Comparison of ENCODE assay signal across 8 mouse cellular contexts in genomic region chr14:16365362-16366173, GRCm38 (mm10). TPM values are rescaled to one million over a fixed set of nuclear protein-coding genes. Genes with fewer than 3 reads are reported as not detected.
DNase-seq lines count a peak whose midpoint lies in the region; ATAC-seq and TF ChIP-seq lines count a peak whose summit lies in the region.

No protein-coding gene starts in this region.

- no peaks in the 10 kb centered on the region for H3K9me3 ChIP-seq in ES-Bruce4 (replicated peaks; ENCODE audit: control insufficient read depth, insufficient read depth, low read length, poor library complexity, severe bottlenecking)
- no peaks in the 10 kb centered on the region for H3K9me3 ChIP-seq in forebrain, embryonic 15.5 days
- H3K9me3 ChIP-seq in lung, embryonic 15.5 days: no peaks in the 10 kb centered on the region

- ATAC-seq in forebrain, embryonic 15.5 days (replicated peaks): peak; percentile 66
- peak; percentile 53 for ATAC-seq in lung, embryonic 15.5 days (ENCODE audit: borderline replicate concordance, extremely low read depth, low FRiP score, low TSS enrichment)

- H3K4me2 ChIP-seq in forebrain, embryonic 15.5 days (replicated peaks): peak overlapping the region; percentile 75
- peak overlapping the region; percentile 75 for H3K4me2 ChIP-seq in lung, embryonic 15.5 days

- H3K4me3 ChIP-seq in ES-Bruce4 (ENCODE audit: low read depth, low read length): peak overlapping the region; percentile 95
- peak overlapping the region; percentile 94 for H3K4me3 ChIP-seq in forebrain, embryonic 15.5 days
- peak overlapping the region; percentile 98 for H3K4me3 ChIP-seq in layer of hippocampus, adult 2 months
- H3K4me3 ChIP-seq in lung, embryonic 15.5 days: peak overlapping the region; percentile 77
- H3K4me3 ChIP-seq in olfactory bulb, adult 2 months (ENCODE audit: insufficient read depth, low read depth, low read length): peak overlapping the region; percentile 95

- TF ChIP-seq EP300 in ES-Bruce4 (IDR thresholded peaks at IDR 0.05; ENCODE audit: insufficient read depth, low read depth, low read length): no peak

- H3K9ac ChIP-seq in ES-Bruce4 (ENCODE audit: low read depth, poor library complexity, severe bottlenecking): peak overlapping the region; percentile 76
- H3K9ac ChIP-seq in forebrain, embryonic 15.5 days (replicated peaks): peak overlapping the region; percentile 95
- H3K9ac ChIP-seq in lung, embryonic 15.5 days: peak overlapping the region; percentile 88

- TF ChIP-seq CTCF in ES-Bruce4 (IDR thresholded peaks at IDR 0.05; ENCODE audit: low read depth, low read length): no peak
- TF ChIP-seq CTCF in layer of hippocampus, adult 2 months (conservative IDR thresholded peaks at IDR 0.05): no peak
- no peak for TF ChIP-seq CTCF in olfactory bulb, adult 2 months (IDR thresholded peaks at IDR 0.05; ENCODE audit: insufficient read depth, low read depth, low read length)

- TF ChIP-seq POLR2A in ES-Bruce4 (IDR thresholded peaks at IDR 0.05; ENCODE audit: insufficient read depth, low read length): no peak
- no peak for TF ChIP-seq POLR2A in olfactory bulb, adult 2 months (IDR thresholded peaks at IDR 0.05; ENCODE audit: insufficient read depth, low read depth, low read length)

- peak; percentile 76 for DNase-seq in cerebellum, adult 11-12 months
- peak; percentile 67 to 79 for DNase-seq in heart, postnatal 36 days
- DNase-seq in layer of hippocampus, adult 2 months (ENCODE audit: low spot score in 2 of 2): peak; percentile 16 to 55
- DNase-seq in thymus, adult 18-20 months: peak; percentile 51 to 68

- no peaks in the 10 kb centered on the region for H3K4me1 ChIP-seq in ES-Bruce4 (ENCODE audit: control insufficient read depth, insufficient read depth, low read length)
- H3K4me1 ChIP-seq in forebrain, embryonic 15.5 days: peaks cover 33% of the 10 kb centered on the region
- peaks cover 18% of the 10 kb centered on the region for H3K4me1 ChIP-seq in lung, embryonic 15.5 days
- 0 out of 2 replicates have a peak, but pooled peaks cover 2% of the 10 kb centered on the region for H3K4me1 ChIP-seq in olfactory bulb, adult 2 months (ENCODE audit: control insufficient read depth, insufficient read depth, low read length)

- no peaks in the 10 kb centered on the region for H3K27me3 ChIP-seq in ES-Bruce4 (ENCODE audit: control insufficient read depth, insufficient read depth, low read length, poor library complexity, severe bottlenecking)
- no peaks in the 10 kb centered on the region for H3K27me3 ChIP-seq in forebrain, embryonic 15.5 days
- no peaks in the 10 kb centered on the region for H3K27me3 ChIP-seq in lung, embryonic 15.5 days

- H3K27ac ChIP-seq in ES-Bruce4 (ENCODE audit: insufficient read depth, low read length): no peak overlapping the region
- peak overlapping the region; percentile 99 for H3K27ac ChIP-seq in forebrain, embryonic 15.5 days (replicated peaks)
- H3K27ac ChIP-seq in layer of hippocampus, adult 2 months: peak overlapping the region; percentile 100
- peak overlapping the region; percentile 97 for H3K27ac ChIP-seq in lung, embryonic 15.5 days
- H3K27ac ChIP-seq in olfactory bulb, adult 2 months (ENCODE audit: insufficient read depth, low read depth, low read length): peak overlapping the region; percentile 99

- no peaks in the 10 kb centered on the region for H3K36me3 ChIP-seq in ES-Bruce4 (ENCODE audit: control insufficient read depth, insufficient read depth, low read length, poor library complexity, severe bottlenecking)
- no peaks in the 10 kb centered on the region for H3K36me3 ChIP-seq in forebrain, embryonic 15.5 days
- H3K36me3 ChIP-seq in lung, embryonic 15.5 days: no peaks in the 10 kb centered on the region

- WGBS in forebrain, embryonic 15.5 days: under 1% methylated on average over 87 of the region's 87 CpGs
- 2% methylated on average over 82 of the region's 87 CpGs for WGBS in lung, embryonic 15.5 days
- WGBS in olfactory bulb, adult 2 months: under 1% methylated on average over 85 of the region's 87 CpGs

- intact Hi-C loops in heart, postnatal 36 days (cut with DNase I): loop anchor here (1.0 to 2.0 kb wide), 3 partner anchors 13 to 117 kb away; partner anchors contain the start of genes Ngly1 and Oxsm

RNA-seq across cellular contexts. Expression of gene Top2b, which starts 0.6 kb away (rescaled TPM):
- polyA plus RNA-seq in ES-Bruce4 (2011; ENCODE audit: insufficient read depth, insufficient read length, low read depth, missing spikeins): 112 and 122 TPM in 2 replicates
- polyA plus RNA-seq in forebrain, embryonic 15.5 days (2015; fragmentation: Nextera tagmentation; extraction: Ambion mirVana): 113 and 124 TPM in 2 replicates
- 10 to 100 TPM; 51.0 to 67.2 TPM for total RNA-seq in heart, postnatal 36 days (2021)
- 10 to 100 TPM; 91.1 to 94.8 TPM for total RNA-seq in layer of hippocampus, adult 2 months (2021)
- polyA plus RNA-seq in lung, embryonic 15.5 days (2015; fragmentation: Nextera tagmentation; extraction: Ambion mirVana): 49.8 and 52.3 TPM in 2 replicates
- polyA plus RNA-seq in olfactory bulb, adult 2 months (2012; ENCODE audit: insufficient read depth, insufficient read length, low replicate concordance, missing spikeins): 567 TPM in 1 of 2 replicates, not detected in the other
